Mouse (Mus musculus) liver, embryonic 16.5 days (tissue): ENCODE measurements around the gene Mrpl1. TPM values are rescaled to one million over a fixed set of nuclear protein-coding genes. Genes with fewer than 3 reads are reported as not detected.

Experiments used
- ATAC-seq: fragments of 200-750 bp; cut with Nextera tagmentation; 2 replicates; pipeline ENCODE4 v1.8.0; 2017; ENCODE audit warnings: low read depth, mild to moderate bottlenecking, moderate number of reproducible peaks, moderate library complexity
- H3K27ac ChIP-seq: fragments of 300-500 bp; sonication (generic); 2 replicates; pipeline ENCODE4 v1.5.1; 2014; ENCODE audit warnings: mild to moderate bottlenecking, low read length
- H3K27me3 ChIP-seq: fragments of 300-500 bp; sonication (generic); 2 replicates; pipeline ENCODE4 v1.6.1; 2014; ENCODE audit warnings: low read depth, low read length, mixed read lengths; ENCODE audit not compliant: control insufficient read depth, insufficient read depth
- H3K36me3 ChIP-seq: fragments of 300-500 bp; sonication (generic); 2 replicates; pipeline ENCODE4 v1.6.1; 2014; ENCODE audit warnings: mild to moderate bottlenecking; ENCODE audit not compliant: control insufficient read depth, insufficient read depth
- H3K4me1 ChIP-seq: fragments of 300-500 bp; sonication (generic); 2 replicates; pipeline ENCODE4 v1.6.1; 2014; ENCODE audit warnings: low read depth, low read length, mixed read lengths; ENCODE audit not compliant: control insufficient read depth
- H3K4me2 ChIP-seq: fragments of 300-500 bp; sonication (generic); 2 replicates; pipeline ENCODE4 v1.6.1; 2014; ENCODE audit warnings: low read depth, low read length, mixed read lengths
- H3K4me3 ChIP-seq: fragments of 300-500 bp; sonication (generic); 2 replicates; pipeline ENCODE4 v1.5.1; 2014; ENCODE audit warnings: low read depth, mild to moderate bottlenecking, low read length
- H3K9ac ChIP-seq: fragments of 300-500 bp; sonication (generic); 2 replicates; pipeline ENCODE4 v1.6.1; 2014; ENCODE audit warnings: low read depth, low read length
- H3K9me3 ChIP-seq: fragments of 300-500 bp; sonication (generic); replicated peaks from 2 replicates; pipeline ENCODE4 v1.6.1; 2016; ENCODE audit warnings: low read length; ENCODE audit not compliant: control insufficient read depth
- WGBS: fragments of 180-500 bp; shearing (Covaris S2); extraction: QIAGEN DNeasy Blood & Tissue Kit; methylation state at CpG from one replicate; pipeline ENCODE4 v1.1.7; 2014; ENCODE audit not compliant: insufficient replicate concordance; 5-methylcytosine and 5-hydroxymethylcytosine counted together
- polyA plus RNA-seq: library from polyadenylated mRNA; unstranded; fragments of >200 nt; fragmentation: Nextera tagmentation; extraction: Ambion mirVana; gene quantifications from 2 replicates; pipeline ENCODE4 v1.2.1, GENCODE M21; 2015

The Mrpl1 gene
- polyA plus RNA-seq, 1 experiment from 2014 or later = 14.0 TPM

DNA sequence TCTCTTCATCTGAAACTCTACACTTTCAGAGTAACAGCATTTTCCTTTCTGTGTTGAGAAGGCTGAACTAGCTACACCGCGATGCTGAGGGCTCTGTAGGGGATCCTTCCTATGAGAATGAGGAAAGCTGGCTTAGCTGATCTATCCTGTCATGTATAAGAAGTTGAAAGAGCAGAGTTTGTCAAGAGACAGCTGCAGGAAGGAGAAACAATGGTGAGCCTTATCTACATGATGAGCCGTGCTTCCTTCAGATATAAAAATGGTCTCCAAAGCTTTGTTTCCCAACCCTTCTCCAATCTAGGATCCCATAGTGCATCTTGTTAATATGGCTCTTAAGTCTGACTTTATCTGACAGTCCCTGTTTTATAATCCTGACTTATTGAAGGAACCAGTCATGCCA lies 38.9 kb upstream of the Mrpl1 start:
- H3K4me3 ChIP-seq = no peak overlapping the region
- no peak for ATAC-seq
- 29% methylated on average over 3 of the region's 3 CpGs for WGBS
- no peaks in the 10 kb centered on the region for H3K4me1 ChIP-seq
- no peaks in the 10 kb centered on the region for H3K27me3 ChIP-seq
- H3K27ac ChIP-seq = no peak overlapping the region
- H3K9me3 ChIP-seq = no peaks in the 10 kb centered on the region
- no peaks in the 10 kb centered on the region for H3K36me3 ChIP-seq
- H3K4me2 ChIP-seq = no peak overlapping the region
- no peak overlapping the region for H3K9ac ChIP-seq

DNA sequence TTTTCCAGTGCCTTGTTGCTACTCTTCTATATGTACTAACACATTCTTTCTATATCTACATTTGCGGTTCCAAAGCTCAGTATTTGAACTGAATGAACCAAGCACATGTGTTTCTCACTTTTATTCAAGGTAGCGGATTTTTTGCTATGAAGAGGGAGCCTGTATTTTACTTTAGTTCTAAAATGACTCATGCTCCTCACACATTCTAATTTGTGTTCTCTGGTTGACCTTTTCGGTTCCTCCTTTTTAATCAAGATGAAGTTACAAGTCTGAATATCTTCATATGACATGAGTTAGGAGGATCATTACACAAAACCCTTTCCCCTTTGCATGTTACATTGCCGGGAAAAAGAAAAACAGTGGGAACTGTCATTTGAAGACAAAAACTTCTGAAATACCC lies 37.5 kb upstream of the Mrpl1 start:
- no peak overlapping the region for H3K27ac ChIP-seq
- no peak overlapping the region for H3K9ac ChIP-seq
- WGBS = 75% methylated on average over 4 of the region's 4 CpGs
- ATAC-seq = no peak
- H3K4me3 ChIP-seq = no peak overlapping the region
- no peaks in the 10 kb centered on the region for H3K36me3 ChIP-seq
- no peaks in the 10 kb centered on the region for H3K4me1 ChIP-seq
- no peak overlapping the region for H3K4me2 ChIP-seq
- H3K27me3 ChIP-seq = no peaks in the 10 kb centered on the region
- no peaks in the 10 kb centered on the region for H3K9me3 ChIP-seq

DNA sequence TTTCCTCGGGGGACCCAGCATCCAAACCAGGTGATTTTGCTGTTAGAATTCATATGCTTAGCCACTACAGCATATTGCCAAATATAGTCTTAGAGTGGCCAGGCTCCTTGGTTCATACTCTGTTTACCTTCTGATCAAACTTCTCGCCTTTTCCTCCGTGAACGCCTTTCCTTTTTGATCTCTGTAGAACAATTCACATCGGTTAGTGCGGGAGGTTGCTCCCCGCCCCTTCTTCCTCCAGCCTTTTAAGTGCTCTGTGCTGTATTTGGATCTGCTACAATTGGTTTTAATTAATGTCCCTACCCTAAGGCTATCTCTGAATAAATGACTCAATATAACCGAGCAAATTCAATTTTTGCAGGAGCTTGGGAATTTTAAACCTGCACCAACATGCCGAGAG lies 33.2 kb upstream of the Mrpl1 start:
- WGBS = 66% methylated on average over 9 of the region's 9 CpGs

DNA sequence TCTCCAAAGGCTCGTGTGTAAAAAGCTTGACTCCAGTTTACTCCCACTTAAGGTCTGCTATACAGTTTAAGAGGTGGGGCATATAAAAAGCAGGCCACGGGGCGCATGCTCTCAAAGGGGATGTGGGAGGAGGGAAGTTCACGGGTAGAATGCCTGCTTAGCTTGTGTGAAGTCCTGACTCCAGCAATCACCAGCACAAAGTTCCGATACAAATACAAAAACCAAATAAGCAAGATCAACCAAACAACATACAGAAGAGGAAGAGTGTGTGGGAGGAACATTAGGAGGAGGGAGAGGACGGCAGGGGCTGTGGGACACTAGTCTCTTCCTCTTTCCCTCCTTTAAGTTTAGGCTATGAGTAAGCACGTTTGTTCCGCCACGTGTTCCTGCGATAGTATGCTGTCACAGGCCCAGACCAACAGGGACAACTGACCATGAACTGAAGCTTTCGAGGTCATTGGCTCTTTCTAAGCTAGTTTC lies 32.4 kb upstream of the Mrpl1 start:
- 39% methylated on average over 11 of the region's 11 CpGs for WGBS
- no peaks in the 10 kb centered on the region for H3K9me3 ChIP-seq
- H3K4me1 ChIP-seq = no peaks in the 10 kb centered on the region
- no peak for ATAC-seq
- H3K9ac ChIP-seq = no peak overlapping the region
- no peaks in the 10 kb centered on the region for H3K27me3 ChIP-seq
- no peak overlapping the region for H3K4me2 ChIP-seq
- H3K27ac ChIP-seq = no peak overlapping the region
- H3K4me3 ChIP-seq = no peak overlapping the region
- H3K36me3 ChIP-seq = no peaks in the 10 kb centered on the region

More for the DNA sequence above, 33.2 kb upstream of the Mrpl1 start:
- no peak for ATAC-seq
- no peaks in the 10 kb centered on the region for H3K9me3 ChIP-seq
- no peak overlapping the region for H3K4me3 ChIP-seq
- no peaks in the 10 kb centered on the region for H3K27me3 ChIP-seq
- H3K4me2 ChIP-seq = no peak overlapping the region
- H3K4me1 ChIP-seq = no peaks in the 10 kb centered on the region
- H3K36me3 ChIP-seq = no peaks in the 10 kb centered on the region
- no peak overlapping the region for H3K9ac ChIP-seq
- H3K27ac ChIP-seq = no peak overlapping the region

DNA sequence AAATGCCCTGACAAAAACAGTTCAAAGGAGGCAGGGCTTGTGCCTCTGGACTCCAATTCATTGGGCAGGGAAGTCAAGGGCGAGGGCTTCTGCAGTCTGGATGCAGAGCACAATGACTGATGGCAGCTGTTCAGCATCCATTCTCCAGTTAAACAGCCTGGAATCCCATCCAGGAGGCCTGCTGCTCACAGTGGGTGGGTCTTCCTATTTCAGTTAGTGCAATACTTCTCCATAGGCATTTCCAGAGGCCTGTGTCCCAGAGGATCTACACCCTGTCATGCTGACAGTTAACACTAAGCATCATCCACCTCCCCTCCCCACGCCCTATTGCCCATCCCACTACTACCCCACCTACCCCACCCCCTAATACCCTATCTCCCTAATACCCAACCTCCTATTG lies 26.1 kb upstream of the Mrpl1 start:
- WGBS = 66% methylated on average over 2 of the region's 2 CpGs
- Histone ChIP-seq H3K9me3 (no peaks in the 10 kb centered on the region), H3K36me3 (no peaks in the 10 kb centered on the region), H3K4me1 (no peaks in the 10 kb centered on the region), H3K4me3 (no peak overlapping the region), H3K4me2 (no peak overlapping the region), H3K27ac (no peak overlapping the region), H3K9ac (no peak overlapping the region), H3K27me3 (no peaks in the 10 kb centered on the region)
- ATAC-seq = no peak

DNA sequence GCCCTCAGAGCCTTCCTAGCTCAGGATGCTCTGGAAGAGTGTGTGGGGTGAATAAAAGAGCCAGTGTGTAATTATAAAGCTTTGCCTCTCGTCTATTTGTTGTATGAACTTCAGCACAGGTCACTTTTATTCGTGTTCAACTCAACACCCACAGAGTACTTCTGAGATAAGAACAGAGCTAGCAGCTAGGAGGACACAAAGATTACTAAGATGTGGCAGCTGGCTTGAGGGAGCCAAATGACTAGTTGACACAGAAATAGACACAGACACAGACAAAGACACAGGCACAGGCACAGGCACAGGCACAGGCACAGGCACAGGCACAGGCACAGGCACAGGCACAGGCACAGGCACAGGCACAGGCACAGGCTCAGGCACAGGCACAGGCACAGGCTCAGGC lies 25.3 kb upstream of the Mrpl1 start:
- H3K4me2 ChIP-seq = no peak overlapping the region
- ATAC-seq = no peak
- no peaks in the 10 kb centered on the region for H3K4me1 ChIP-seq
- H3K9me3 ChIP-seq = no peaks in the 10 kb centered on the region
- H3K4me3 ChIP-seq = no peak overlapping the region
- no peaks in the 10 kb centered on the region for H3K27me3 ChIP-seq
- no peaks in the 10 kb centered on the region for H3K36me3 ChIP-seq
- no peak overlapping the region for H3K9ac ChIP-seq
- 31% methylated on average over 2 of the region's 2 CpGs for WGBS
- H3K27ac ChIP-seq = no peak overlapping the region

DNA sequence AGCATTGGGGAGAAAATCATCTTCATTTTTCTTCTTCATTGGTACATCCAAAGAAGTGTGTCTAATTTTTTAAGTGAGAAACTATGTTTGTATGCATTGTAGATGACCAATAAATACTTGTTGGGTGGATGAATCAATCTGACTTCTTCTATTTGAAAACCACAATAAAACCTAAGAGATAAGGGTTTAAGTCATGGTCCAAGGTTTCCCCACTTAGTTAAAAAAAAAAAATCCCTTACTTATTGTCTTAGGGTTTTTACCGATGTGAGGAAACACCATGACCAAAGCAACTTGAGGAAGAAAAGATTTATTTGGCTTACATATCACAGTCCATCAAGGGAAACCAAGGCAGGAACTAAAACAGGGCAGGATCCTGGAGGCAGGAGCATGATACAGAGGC lies 19.5 kb upstream of the Mrpl1 start:
- Histone ChIP-seq H3K4me2 (no peak overlapping the region), H3K27me3 (no peaks in the 10 kb centered on the region), H3K36me3 (no peaks in the 10 kb centered on the region), H3K4me1 (no peaks in the 10 kb centered on the region), H3K4me3 (no peak overlapping the region), H3K9me3 (no peaks in the 10 kb centered on the region), H3K27ac (no peak overlapping the region), H3K9ac (no peak overlapping the region)
- no peak for ATAC-seq
- 72% methylated on average over 1 of the region's 1 CpGs for WGBS

DNA sequence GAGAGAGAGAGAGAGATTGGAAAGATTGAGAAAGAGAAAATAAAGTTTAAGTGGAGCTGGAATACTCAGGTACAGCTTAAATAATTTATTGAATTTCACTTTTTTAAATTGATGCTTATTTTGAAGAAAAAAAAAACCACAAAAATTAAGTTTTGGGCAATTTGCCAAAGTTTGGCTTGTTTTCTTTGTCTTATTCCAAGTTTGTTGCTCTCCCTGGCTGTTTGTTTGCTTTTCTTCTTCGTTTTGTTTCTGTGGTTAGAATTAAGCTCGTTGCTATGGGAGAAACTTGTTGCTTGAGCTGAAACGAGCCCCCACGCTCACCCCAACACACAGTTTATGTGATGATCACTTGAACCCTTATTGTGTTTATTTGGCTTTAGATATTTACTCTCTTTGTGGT lies 18.0 kb upstream of the Mrpl1 start:
- no peaks in the 10 kb centered on the region for H3K4me1 ChIP-seq
- no peak overlapping the region for H3K4me2 ChIP-seq
- H3K36me3 ChIP-seq = no peaks in the 10 kb centered on the region
- ATAC-seq = no peak
- 37% methylated on average over 4 of the region's 4 CpGs for WGBS
- no peak overlapping the region for H3K9ac ChIP-seq
- H3K27ac ChIP-seq = no peak overlapping the region
- no peaks in the 10 kb centered on the region for H3K9me3 ChIP-seq
- H3K4me3 ChIP-seq = no peak overlapping the region
- H3K27me3 ChIP-seq = no peaks in the 10 kb centered on the region

DNA sequence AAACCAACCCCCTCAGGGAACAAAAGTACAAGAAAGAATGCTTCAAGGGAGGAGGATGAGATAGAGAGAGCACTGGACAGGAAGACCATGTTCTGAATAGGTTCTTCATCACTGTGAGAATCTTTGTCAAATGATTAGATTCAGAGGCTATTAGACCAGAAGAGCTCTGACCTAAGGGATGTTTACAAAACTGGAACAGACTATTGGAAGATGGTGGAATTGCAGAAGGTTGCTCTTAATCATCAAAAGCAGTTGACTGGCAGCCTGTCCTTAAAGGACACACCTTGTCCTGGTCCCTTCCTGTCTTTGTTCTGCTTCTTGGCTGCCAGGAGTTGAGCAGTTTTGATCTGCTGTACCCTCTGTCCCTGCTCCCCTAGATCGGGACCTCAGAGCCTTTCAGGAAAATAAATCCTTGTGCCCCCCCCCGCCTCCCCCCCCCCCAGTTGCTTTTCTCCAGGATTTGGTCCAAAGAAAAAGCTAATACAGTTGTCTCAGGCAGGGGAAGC lies 12.7 kb upstream of the Mrpl1 start:
- ATAC-seq = no peak
- no peak overlapping the region for H3K4me3 ChIP-seq
- WGBS = 33% methylated on average over 2 of the region's 2 CpGs
- H3K9ac ChIP-seq = no peak overlapping the region
- no peaks in the 10 kb centered on the region for H3K36me3 ChIP-seq
- no peaks in the 10 kb centered on the region for H3K27me3 ChIP-seq
- peaks cover 4% of the 10 kb centered on the region; the same call in 1 of the 2 replicates for H3K4me1 ChIP-seq
- H3K4me2 ChIP-seq = no peak overlapping the region
- no peaks in the 10 kb centered on the region for H3K9me3 ChIP-seq
- no peak overlapping the region for H3K27ac ChIP-seq
